Mouse (Mus musculus): ENCODE results near the gene Rnf213. TPM values are rescaled to one million over a fixed set of nuclear protein-coding genes. Genes with fewer than 3 reads are reported as not detected.

Rnf213 gene
- total and polyA plus RNA-seq, 2 experiments from 2014 or later, result 4.5 to 36.7 TPM

DNA sequence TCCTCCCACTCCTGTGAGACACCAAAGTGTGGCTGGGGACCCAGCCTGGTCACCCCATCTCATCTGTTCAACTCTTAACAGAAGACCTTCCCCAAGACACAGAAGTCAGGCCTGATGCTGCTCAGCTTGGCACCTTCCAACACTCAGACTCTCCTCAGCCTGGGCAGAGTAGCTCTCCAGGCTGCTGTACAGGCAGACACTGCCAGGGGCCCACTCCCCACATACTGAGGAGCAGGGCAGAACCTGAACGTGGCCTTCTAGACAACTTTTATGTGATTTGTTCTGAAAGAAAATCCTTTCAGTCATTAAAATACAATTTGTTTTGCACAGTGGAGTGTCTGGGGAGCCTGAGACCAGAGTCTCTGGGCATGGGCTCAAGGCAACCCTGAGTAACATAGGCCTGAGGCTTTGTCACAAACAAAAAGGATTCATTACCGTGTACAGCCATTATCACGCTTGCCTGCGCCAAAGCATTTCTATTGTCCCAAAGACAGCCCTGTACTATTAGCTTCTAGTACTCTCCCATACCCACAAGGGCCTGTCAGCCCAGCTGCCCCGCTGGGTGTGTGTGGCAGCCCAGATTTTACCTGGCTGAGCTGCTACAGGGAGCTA, 116.4 kb downstream of the Rnf213 start:
- Histone ChIP-seq H3K9me3 (replicated peaks; ENCODE audit: control insufficient read depth, low read length) (no peaks in the 10 kb centered on the region), H3K27ac (ENCODE audit: low read depth) (no peak overlapping the region), H3K4me2 (ENCODE audit: low read depth, low read length) (no peak overlapping the region), H3K4me3 (ENCODE audit: low read depth, low read length) (no peak overlapping the region), H3K27me3 (ENCODE audit: control insufficient read depth, insufficient read depth, low read length) (peaks cover 15% of the 10 kb centered on the region), H3K9ac (replicated peaks; ENCODE audit: low read depth, low read length) (no peak overlapping the region), H3K36me3 (replicated peaks; ENCODE audit: control insufficient read depth, insufficient read depth, low read length) (peaks cover 34% of the 10 kb centered on the region), H3K4me1 (ENCODE audit: control insufficient read depth, insufficient read depth) (no peaks in the 10 kb centered on the region)
- ATAC-seq (ENCODE audit: insufficient read depth, low read depth), result no peak
- no peak for DNase-seq (ENCODE audit: low spot score)
- 71% methylated on average over 5 of the region's 5 CpGs for whole genome bisulfite sequencing
- no peak for TF ChIP-seq EP300 (IDR thresholded peaks at IDR 0.05; ENCODE audit: low read depth)
- TF ChIP-seq CTCF (IDR thresholded peaks at IDR 0.05; ENCODE audit: low read depth), result no peak

GRCm38 (mm10) chr11:119513038-119513659, 120.2 kb downstream of the Rnf213 start:
- H3K4me1 ChIP-seq (ENCODE audit: control insufficient read depth, insufficient read depth), result no peaks in the 10 kb centered on the region

DNA sequence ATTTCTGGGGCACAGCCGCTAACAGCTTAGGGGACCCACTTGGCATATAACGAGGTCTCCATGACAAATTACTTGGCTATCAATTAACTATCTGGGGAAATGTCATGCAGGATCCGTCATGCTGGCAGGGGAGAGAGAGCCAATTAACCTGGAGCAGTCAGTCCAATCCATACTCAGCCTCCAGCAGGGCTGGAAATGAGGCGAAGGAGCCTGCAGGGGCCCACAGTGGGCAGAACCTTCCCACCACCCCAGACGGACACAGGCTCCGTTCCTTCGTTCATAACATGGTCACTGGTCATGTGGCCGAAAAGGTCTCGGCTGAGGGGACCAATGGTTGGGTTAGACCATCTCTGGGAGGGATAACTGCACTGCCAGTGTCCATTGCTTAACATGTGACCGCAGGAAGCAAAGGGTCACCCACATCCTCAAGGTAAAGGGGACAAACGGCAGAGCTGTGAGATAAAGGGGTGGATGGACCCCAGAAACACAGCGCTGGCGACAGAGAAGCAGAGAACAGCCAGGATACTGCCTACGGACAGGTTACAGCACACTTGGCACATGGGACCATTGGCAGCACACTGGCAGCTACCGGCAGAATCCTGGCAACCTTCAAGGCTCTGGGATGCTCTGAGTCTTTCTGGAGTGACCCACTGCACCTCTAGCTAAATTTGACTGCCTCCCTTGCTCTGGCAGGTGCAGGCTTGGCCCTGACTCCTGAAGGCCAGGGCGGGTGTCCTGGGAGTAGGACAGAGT, 121.4 kb downstream of the Rnf213 start:
- WGBS, result 55% methylated on average over 16 of the region's 16 CpGs
- ATAC-seq (ENCODE audit: insufficient read depth, low read depth) (no peak), DNase-seq (ENCODE audit: low spot score) (no peak)
- Histone ChIP-seq H3K9me3 (replicated peaks; ENCODE audit: control insufficient read depth, low read length) (no peaks in the 10 kb centered on the region), H3K36me3 (replicated peaks; ENCODE audit: control insufficient read depth, insufficient read depth, low read length) (no peaks in the 10 kb centered on the region), H3K4me1 (ENCODE audit: control insufficient read depth, insufficient read depth) (no peaks in the 10 kb centered on the region), H3K4me2 (ENCODE audit: low read depth, low read length) (no peak overlapping the region), H3K27me3 (ENCODE audit: control insufficient read depth, insufficient read depth, low read length) (peaks cover 37% of the 10 kb centered on the region), H3K27ac (ENCODE audit: low read depth) (no peak overlapping the region), H3K4me3 (ENCODE audit: low read depth, low read length) (no peak overlapping the region), H3K9ac (replicated peaks; ENCODE audit: low read depth, low read length) (no peak overlapping the region)
- TF ChIP-seq CTCF (IDR thresholded peaks at IDR 0.05; ENCODE audit: low read depth) (no peak), EP300 (IDR thresholded peaks at IDR 0.05; ENCODE audit: low read depth) (no peak)

More at GRCm38 (mm10) chr11:119513038-119513659, 120.2 kb downstream of the Rnf213 start:
- Histone ChIP-seq H3K9ac (replicated peaks; ENCODE audit: low read depth, low read length) (no peak overlapping the region), H3K36me3 (replicated peaks; ENCODE audit: control insufficient read depth, insufficient read depth, low read length) (peaks cover 6% of the 10 kb centered on the region; the same call in 1 of the 2 replicates), H3K4me2 (ENCODE audit: low read depth, low read length) (no peak overlapping the region), H3K27me3 (ENCODE audit: control insufficient read depth, insufficient read depth, low read length) (peaks cover 37% of the 10 kb centered on the region), H3K9me3 (replicated peaks; ENCODE audit: control insufficient read depth, low read length) (no peaks in the 10 kb centered on the region), H3K4me3 (ENCODE audit: low read depth, low read length) (no peak overlapping the region), H3K27ac (ENCODE audit: low read depth) (no peak overlapping the region)
- DNase-seq (ENCODE audit: low spot score) (no peak), ATAC-seq (ENCODE audit: insufficient read depth, low read depth) (no peak)
- no peak for TF ChIP-seq CTCF (IDR thresholded peaks at IDR 0.05; ENCODE audit: low read depth)
- TF ChIP-seq EP300 (IDR thresholded peaks at IDR 0.05; ENCODE audit: low read depth), result no peak
- 39% methylated on average over 9 of the region's 9 CpGs for WGBS

- H3K4me1 ChIP-seq (ENCODE audit: control insufficient read depth, insufficient read depth), result no peaks in the 10 kb centered on the region
- H3K36me3 ChIP-seq (replicated peaks; ENCODE audit: control insufficient read depth, insufficient read depth, low read length), result no peaks in the 10 kb centered on the region
- peaks cover 37% of the 10 kb centered on the region for H3K27me3 ChIP-seq (ENCODE audit: control insufficient read depth, insufficient read depth, low read length)
- TF ChIP-seq EP300 (IDR thresholded peaks at IDR 0.05; ENCODE audit: low read depth), result no peak
- TF ChIP-seq CTCF (IDR thresholded peaks at IDR 0.05; ENCODE audit: low read depth), result no peak
- WGBS, result 6% methylated on average over 21 of the region's 21 CpGs
- no peak overlapping the region for H3K4me3 ChIP-seq (ENCODE audit: low read depth, low read length)
- ATAC-seq (ENCODE audit: insufficient read depth, low read depth), result no peak
- H3K9ac ChIP-seq (replicated peaks; ENCODE audit: low read depth, low read length), result no peak overlapping the region
- H3K27ac ChIP-seq (ENCODE audit: low read depth), result no peak overlapping the region
- no peaks in the 10 kb centered on the region for H3K9me3 ChIP-seq (replicated peaks; ENCODE audit: control insufficient read depth, low read length)
- DNase-seq (ENCODE audit: low spot score), result no peak
- no peak overlapping the region for H3K4me2 ChIP-seq (ENCODE audit: low read depth, low read length)
These were observed 122.2 kb downstream of the Rnf213 start for GRCm38 (mm10) chr11:119514967-119515636.

DNA sequence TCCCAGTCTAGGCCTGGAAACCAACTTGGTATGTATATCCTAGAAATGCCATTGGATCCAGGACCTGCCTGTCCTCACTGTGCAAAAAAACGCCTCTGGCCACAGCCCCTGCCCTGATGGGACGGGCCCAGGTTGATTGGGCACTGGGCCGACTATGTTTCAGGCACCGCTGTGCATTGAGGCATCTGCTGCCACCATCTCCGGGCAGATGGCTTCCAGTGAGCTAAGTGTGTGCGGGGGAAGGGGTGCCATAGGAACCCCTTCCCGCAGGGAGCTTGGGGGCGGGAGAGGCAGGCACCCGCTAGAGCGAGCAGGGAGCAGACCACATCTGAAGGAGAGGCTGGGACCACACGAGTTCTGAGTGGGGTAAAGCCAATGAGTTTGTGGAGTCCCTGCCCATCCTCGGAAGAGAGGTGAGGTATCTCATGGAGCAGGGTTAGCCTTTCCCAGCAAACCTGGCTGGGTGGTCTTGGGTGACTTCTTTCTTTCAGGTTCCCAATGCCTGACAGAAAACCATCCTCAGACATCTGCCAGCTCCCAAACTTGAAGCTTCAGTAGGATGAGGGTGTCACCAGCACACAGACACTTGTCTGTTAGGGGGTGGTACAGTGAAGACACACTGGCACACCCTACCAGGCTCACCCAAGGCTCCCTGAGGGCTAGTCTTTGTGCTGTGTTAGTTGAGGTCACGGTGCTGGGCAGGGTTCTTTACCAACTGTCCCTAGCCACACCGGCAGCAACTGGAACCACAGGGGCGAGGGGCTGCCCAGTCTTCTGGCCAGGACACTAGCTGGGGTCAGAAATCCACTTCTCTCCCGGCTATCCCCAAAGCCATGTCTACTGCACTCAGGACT, 123.2 kb downstream of the Rnf213 start:
- WGBS, result 73% methylated on average over 16 of the region's 16 CpGs
- Histone ChIP-seq H3K27me3 (ENCODE audit: control insufficient read depth, insufficient read depth, low read length) (peaks cover 33% of the 10 kb centered on the region), H3K36me3 (replicated peaks; ENCODE audit: control insufficient read depth, insufficient read depth, low read length) (no peaks in the 10 kb centered on the region), H3K4me3 (ENCODE audit: low read depth, low read length) (no peak overlapping the region), H3K4me1 (ENCODE audit: control insufficient read depth, insufficient read depth) (no peaks in the 10 kb centered on the region), H3K27ac (ENCODE audit: low read depth) (no peak overlapping the region), H3K9me3 (replicated peaks; ENCODE audit: control insufficient read depth, low read length) (no peaks in the 10 kb centered on the region), H3K4me2 (ENCODE audit: low read depth, low read length) (no peak overlapping the region), H3K9ac (replicated peaks; ENCODE audit: low read depth, low read length) (no peak overlapping the region)
- TF ChIP-seq CTCF (IDR thresholded peaks at IDR 0.05; ENCODE audit: low read depth) (no peak), EP300 (IDR thresholded peaks at IDR 0.05; ENCODE audit: low read depth) (no peak)
- ATAC-seq (ENCODE audit: insufficient read depth, low read depth) (no peak), DNase-seq (ENCODE audit: low spot score) (no peak)
